Mouse (Mus musculus): ENCODE measurements at regions not wholly inside any gene's neighbourhood (a gene's known extent, or its start where the extent isn't known, plus 50 kb on each side); places are given as distances from the start of the nearest gene placed in this dataset.
"Not testable (repeated sequence)": the region's sequence is repeated elsewhere in the genome, so short reads cannot be mapped to it uniquely, and the experiment has no call there.

- not testable (repeated sequence) for H3K27me3 ChIP-seq (replicated peaks; ENCODE audit: control insufficient read depth, insufficient read depth, low read length); H3K4me1 ChIP-seq (ENCODE audit: control insufficient read depth, insufficient read depth, low read length); H3K36me3 ChIP-seq (ENCODE audit: control insufficient read depth, insufficient read depth, low read length)
- TF ChIP-seq CTCF (conservative IDR thresholded peaks at IDR 0.05; ENCODE audit: insufficient read depth, insufficient read length, low read depth, low read length) = peak; percentile 44
- DNase-seq = peak; percentile 97
- peak overlapping the region; percentile 25; the same call in 1 of the 2 replicates for H3K27ac ChIP-seq (ENCODE audit: insufficient read depth, low read depth, low read length)
- WGBS = 15% methylated on average over 64 of the region's 64 CpGs
- peak overlapping the region; percentile 79 for H3K4me3 ChIP-seq (ENCODE audit: insufficient read depth, low read depth, low read length)
Observed at GRCm38 (mm10) chr8:20550054-20550778, 64.5 kb upstream of the Gm21119 start.

GRCm38 (mm10) chr8:20556501-20557181 is 58.1 kb upstream of the Gm21119 start:
- WGBS = no CpG with 5 or more reads among the region's 6 CpGs
- not testable (repeated sequence) for H3K27ac ChIP-seq (ENCODE audit: insufficient read depth, low read depth, low read length); H3K4me3 ChIP-seq (ENCODE audit: insufficient read depth, low read depth, low read length); H3K27me3 ChIP-seq (replicated peaks; ENCODE audit: control insufficient read depth, insufficient read depth, low read length); H3K4me1 ChIP-seq (ENCODE audit: control insufficient read depth, insufficient read depth, low read length); DNase-seq; H3K36me3 ChIP-seq (ENCODE audit: control insufficient read depth, insufficient read depth, low read length)

- H3K36me3 ChIP-seq (ENCODE audit: control insufficient read depth, insufficient read depth, low read length); H3K27ac ChIP-seq (ENCODE audit: insufficient read depth, low read depth, low read length); H3K4me3 ChIP-seq (ENCODE audit: insufficient read depth, low read depth, low read length); DNase-seq; H3K4me1 ChIP-seq (ENCODE audit: control insufficient read depth, insufficient read depth, low read length); H3K27me3 ChIP-seq (replicated peaks; ENCODE audit: control insufficient read depth, insufficient read depth, low read length): not testable (repeated sequence)
- WGBS = 76% methylated on average over 7 of the region's 8 CpGs
Observed at GRCm38 (mm10) chr8:20557184-20557583, 57.5 kb upstream of the Gm21119 start.

GRCm38 (mm10) chr8:20557609-20558008 is 57.1 kb upstream of the Gm21119 start:
- 75% methylated on average over 47 of the region's 47 CpGs for WGBS
- peak; percentile 46 for DNase-seq

More at GRCm38 (mm10) chr8:20557609-20558008, 57.1 kb upstream of the Gm21119 start:
- not testable (repeated sequence) for H3K27ac ChIP-seq (ENCODE audit: insufficient read depth, low read depth, low read length); H3K36me3 ChIP-seq (ENCODE audit: control insufficient read depth, insufficient read depth, low read length); H3K27me3 ChIP-seq (replicated peaks; ENCODE audit: control insufficient read depth, insufficient read depth, low read length); H3K4me1 ChIP-seq (ENCODE audit: control insufficient read depth, insufficient read depth, low read length)
- peak overlapping the region; percentile 37; the same call in 1 of the 2 replicates for H3K4me3 ChIP-seq (ENCODE audit: insufficient read depth, low read depth, low read length)

Data from kidney, adult 2 months (tissue).